Mouse (Mus musculus): ENCODE data around the gene Tpo.

Tpo gene

DNA sequence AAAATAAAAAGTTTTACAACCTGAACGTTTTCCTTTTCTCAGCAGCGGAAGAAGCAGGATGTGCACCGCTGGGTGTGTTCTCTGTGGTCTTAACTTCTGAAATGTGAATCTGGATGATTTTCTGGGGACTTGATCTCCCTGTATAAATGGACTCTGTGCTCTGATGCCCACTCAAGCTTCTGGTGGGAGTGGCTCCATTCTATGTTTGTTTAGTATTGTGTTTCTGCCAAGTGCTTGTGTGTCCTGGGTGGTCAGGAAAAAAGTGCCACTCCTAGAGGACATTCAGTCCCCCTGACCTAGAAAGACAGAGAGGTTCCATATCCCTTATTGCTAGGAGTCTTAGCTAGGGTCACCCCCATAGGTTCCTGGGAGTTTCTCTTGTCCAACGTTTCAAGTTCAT, at the start of gene Tpo:
Tpo (minus strand) TSS at position 101 of the 400 bp plus-strand sequence.
- in situ Hi-C loops (cut with MboI, MseI): no loop called here

DNA sequence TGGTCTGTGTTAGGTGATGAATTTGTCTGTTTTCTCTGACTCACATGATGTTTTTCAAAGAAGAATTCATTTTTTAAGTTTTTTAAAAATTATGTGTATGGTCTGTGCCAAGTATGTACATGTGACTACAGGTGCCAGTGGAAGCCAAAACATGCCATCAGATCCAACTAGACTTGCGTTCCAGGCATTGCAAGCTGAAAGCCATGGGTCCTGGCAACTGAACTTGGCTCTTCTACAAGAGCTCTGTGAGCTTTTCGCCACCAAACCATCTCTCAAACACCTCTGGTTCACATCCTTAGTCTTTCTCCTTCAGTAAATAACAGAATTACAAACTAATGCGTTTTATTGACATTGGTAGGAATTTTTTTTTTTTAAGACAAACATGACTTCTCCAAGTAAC, 49.3 kb upstream of the Tpo start:
- in situ Hi-C loops (cut with MboI, MseI): no loop called here

DNA sequence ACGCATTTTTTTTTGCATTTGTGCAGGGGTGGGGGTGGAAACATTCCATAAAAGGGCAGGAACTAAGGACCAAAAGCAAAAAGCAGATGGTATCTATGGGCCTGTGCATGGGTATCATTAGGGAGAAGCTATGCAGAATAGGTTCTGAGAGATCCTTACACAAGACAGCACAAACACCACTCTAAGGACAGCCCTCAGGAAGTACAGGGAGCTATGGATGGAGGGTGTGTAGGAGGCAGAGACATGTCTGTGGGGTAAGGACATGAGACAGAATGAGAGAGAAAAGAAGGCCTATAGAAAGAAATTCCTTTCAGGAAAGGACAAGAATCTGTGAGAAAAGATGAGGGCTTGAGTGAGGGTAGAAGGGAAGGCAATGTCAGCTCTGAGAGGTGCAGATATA, 47.2 kb upstream of the Tpo start:
- in situ Hi-C loops (cut with MboI, MseI): no loop called here

DNA sequence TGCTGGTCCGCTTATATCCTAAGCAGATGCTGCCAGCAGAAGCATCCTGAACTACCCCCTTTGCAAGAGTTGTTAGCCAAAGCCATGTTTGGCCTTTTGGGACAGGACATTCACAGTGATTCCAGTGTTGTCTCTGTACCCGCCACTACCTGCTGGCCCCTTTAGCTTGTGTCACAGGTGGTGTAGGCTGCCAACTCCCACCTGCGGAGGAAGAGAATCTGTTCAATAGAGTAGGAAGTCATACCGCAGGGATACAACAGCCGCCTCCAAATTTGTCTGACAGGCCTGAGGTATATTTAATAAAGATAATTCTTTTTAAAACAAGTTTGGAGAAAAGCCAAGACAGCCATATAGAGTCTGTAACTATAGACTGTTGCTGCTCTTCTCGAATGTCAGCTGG, 45.5 kb upstream of the Tpo start:
- in situ Hi-C loops (cut with MboI, MseI): no loop called here

DNA sequence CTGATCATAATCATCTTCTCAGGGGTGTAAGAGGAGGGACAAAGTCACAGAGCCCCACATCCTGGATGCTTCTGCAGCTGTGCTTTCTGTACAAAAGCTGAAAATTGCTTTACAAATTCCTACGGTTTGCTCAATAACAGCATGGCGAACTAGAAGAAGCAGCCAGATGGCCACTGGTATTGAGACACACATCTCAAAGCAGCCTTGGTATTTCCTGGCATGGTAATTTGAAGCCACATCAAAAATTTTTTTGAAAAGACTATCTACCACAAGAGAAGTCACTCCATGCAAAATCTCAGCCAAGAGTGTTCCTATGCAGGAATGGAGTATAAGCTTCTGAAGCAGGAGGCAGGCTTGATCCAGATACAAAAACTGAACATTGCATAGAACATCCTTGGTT, 45.1 kb upstream of the Tpo start:
- in situ Hi-C loops (cut with MboI, MseI): no loop called here

DNA sequence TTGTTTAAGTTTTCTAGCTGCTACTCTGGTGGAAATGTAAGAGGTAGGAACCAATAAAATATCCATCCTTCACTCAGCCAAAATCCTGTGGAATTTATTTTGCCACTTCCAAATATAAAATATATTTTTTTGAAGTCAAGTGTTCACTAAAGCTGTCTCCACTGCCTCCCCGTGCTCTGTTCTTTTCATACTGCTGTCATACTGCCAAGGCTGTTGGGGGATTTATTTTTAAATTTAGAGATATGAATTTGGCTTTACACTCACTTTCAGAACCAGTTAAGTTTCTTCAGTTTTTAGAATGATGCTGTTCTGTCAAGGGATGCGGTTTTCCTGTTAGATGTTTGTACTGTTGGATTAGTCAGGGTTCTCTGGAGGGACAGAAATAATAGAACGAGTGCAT, 36.1 kb upstream of the Tpo start:
- in situ Hi-C loops (cut with MboI, MseI): no loop called here

DNA sequence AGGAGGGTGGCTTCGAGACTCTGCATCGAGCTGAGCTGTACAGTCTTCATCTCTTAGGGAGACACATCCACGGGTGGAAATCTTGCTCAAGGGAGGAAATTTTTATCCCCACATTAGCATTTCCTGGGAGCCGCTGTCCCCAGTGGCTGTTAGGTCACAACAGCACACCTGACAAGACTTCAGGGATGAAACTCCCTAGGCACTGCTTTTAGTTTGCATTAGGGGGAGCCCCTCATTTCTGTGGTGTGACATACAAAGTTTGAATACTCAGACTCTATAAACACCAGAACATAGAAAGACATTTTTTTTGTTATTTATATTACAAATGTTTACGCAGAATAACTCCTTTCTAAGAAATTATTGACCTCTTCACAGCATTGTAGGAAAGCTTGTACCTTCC, 32.1 kb upstream of the Tpo start:
- in situ Hi-C loops (cut with MboI, MseI): no loop called here

DNA sequence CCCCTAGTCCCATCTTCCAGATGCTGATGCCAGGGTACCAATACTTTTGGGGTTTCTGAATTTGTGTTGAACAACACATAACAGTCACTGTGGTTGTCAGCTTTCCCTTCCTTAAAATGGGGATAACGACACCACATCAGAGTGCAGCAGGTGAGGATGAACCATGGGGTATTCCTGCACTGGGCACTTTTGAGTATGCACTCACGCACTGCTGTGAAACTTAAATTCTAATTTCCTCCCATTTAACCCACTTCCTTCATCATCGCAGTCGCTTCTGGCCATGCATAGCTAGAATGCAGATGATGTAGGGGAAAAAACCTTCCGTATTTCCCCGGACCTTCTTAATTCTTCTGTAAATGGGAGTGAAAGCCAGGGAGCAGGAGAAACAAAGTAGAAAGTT, 31.6 kb upstream of the Tpo start:
- in situ Hi-C loops (cut with MboI, MseI): no loop called here

DNA sequence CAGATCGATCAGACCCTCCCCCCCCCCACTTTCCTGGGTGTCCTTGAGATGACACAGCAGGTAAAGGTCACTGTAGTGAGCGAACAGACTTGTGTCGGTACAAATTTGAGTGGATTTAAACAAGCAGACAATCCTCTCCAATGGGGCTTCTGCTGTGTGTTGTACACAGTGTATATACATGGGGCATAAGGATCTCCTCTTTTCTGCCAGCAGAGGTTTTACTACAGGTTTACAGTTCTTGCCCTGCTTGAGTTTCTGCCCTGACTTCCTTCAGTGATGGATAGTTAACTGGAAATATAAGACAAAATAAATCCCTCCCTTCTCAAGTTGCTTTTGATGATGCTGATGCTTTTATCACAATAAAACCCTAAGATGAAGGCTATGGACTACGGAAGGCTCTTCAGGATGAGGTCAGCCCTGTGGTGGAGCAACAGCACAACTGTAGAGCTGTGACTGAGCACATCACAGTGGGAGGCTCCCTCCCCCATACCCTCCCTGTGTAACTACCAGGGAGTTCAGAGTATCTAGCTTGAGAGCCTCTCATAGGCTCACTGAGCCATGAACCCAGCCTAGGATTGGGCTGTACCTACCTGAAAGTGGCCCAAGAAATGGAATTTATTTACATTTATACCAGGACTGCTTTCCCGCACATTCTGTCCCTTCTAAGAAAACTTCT, 29.4 kb upstream of the Tpo start:
- in situ Hi-C loops (cut with MboI, MseI): no loop called here

DNA sequence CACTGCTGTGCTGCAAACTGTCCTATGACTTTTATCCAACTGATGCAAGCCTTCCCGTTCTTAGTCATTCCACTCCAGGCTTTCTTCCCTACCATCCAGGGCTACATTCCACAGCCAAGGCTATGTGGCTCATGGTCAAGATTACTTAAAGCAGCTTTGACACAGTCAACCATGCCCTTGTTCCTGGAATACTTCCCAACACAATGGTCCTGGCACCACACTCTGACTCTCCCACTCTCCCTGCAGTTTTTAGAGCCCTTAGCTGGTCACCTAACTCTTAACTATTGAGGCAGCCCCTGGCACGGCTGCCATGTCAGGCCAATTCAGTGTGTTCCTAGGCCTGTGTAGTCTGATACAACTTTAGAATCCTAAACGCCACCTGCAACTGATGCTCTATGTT, 28.1 kb upstream of the Tpo start:
- in situ Hi-C loops (cut with MboI, MseI): no loop called here

DNA sequence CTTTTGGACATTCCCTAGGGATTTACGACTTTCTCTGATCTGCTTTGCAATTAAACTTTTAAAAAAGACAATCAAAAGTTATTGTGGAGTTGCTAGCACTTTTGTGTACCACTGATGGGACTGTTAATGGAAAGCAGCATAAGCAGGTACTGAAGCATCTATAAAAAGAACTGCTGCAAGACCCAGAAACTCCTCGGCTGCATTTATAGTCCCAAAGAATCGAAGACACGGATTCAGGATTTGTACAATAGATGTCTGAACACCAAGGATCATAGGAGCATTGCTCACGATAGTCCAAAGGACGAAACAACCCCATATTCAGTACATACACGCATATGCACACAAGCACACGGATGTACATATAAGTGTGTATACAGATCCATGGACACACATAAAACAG, 27.4 kb upstream of the Tpo start:
- in situ Hi-C loops (cut with MboI, MseI): no loop called here

DNA sequence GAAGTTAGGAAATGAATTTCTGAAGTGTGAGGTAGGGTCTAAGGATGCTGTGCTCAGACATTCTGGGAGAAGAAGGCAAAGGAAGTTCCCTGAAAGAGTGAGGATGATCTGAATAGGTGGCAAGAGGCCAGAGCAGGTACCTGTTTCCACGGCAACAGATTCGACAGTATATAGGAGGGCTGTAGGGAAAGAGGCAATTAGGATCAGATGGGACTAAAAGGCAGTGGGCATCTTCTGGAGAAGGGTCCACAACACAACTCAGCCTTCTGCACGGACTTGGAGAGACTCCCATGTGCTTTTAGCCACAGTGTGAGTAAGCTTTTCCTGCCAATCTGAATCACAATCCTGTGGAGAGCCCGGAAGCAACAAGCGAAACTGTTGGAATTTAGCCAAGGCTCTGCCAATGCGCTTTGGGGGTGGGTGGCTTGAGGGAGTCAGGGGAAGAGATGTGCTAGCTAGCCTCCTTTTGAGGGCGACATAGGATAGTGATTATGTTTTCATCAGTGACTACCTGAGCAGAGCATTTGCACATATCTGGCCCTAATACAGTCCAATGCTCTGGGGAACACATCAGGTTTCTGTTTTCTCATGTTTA, 21.8 kb upstream of the Tpo start:
- in situ Hi-C loops (cut with MboI, MseI): no loop called here

DNA sequence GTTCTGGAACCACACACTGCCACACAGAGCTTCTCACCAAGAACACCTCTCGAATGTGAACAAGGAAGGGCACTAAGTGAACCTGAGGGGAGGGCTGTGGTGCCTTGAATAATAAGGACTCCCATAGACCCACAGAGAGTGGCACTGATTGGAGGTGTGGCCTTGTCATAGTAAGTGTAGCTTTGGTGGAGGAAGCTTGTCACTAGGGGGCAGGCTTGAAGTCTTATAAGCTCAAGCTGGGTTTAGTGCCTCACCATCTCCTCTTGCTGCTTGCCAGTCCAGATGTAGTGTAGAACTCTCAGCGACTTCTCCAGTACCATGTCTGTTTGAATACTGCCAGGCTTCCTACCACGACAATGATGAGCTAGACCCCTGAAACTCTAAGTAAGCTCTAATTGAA, 9.7 kb upstream of the Tpo start:
- in situ Hi-C loops (cut with MboI, MseI): no loop called here

DNA sequence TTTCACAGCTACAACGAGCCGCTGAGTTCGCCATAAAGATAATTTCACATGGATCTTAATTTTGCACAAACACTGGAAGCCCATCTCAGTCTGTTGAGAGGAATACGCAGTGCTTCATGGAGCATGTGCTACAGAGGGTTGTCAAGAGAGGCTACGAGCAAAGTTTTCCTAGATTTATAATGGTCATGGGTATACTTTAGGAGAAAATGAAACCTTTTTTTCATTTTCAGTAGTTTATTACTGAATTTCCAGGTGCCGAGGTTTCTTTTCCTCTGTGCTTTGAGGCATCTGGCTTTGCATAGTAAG, 3.1 kb downstream of the Tpo start:
- in situ Hi-C loops (cut with MboI, MseI): no loop called here

DNA sequence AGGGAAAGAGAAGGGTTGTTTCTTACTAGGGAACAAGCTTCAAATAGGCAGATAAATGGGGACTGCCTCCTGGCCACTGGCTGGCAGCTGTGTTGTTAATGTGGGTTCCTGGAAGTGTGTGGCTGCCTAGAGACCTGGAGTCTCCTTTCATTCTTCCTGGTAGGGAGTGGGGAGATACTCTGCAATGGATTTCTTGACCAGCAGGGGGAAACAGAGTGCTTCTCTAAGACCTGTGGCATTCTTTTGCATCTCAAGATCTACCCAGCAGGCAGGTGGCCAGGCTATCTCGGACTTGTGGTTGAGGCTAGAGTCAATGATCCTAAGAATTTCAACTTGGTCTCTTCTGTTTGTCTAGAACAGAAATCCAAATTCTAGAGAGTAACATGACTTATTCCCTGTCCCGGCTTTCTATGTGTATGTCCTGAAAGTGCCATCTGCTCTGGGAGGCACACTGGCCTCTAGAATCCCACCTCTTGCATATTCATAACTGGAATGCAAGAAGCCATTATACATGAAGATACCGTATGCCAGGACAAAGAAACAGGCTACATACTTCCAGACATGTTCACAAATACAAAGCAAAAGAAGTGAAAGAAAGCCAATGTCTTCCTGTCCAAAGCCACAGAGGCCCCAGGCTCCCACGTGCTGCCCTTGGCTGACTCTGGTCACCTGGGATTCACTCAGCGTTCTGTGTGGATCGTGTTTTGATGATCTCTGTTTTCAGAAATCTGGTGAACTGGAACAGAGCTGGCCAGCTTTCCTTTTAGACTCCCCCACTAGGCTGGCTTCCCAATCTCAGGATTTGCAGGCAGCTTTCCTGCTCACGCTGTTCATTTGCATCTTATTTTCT, 3.6 kb downstream of the Tpo start:
- in situ Hi-C loops (cut with MboI, MseI): no loop called here

DNA sequence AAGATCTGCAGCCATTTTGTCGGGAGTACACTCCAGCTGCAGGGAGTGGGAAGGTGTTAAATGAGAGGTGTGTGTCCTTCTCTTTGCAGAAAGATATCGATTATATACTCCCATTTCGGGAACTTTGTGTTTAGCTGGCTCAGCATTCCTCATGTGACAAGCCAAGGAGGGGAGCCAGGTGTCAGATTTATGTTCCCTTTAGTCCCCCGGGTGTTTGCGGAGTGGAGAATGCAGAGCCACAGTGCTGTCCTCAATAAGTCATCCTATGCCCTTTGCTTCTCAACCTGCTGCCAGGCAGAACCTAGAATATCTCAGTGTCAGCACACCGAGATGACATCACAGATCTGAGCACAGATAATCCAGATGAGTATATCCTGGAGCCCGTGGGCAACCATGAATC, 10.1 kb downstream of the Tpo start:
- in situ Hi-C loops (cut with MboI, MseI): no loop called here

DNA sequence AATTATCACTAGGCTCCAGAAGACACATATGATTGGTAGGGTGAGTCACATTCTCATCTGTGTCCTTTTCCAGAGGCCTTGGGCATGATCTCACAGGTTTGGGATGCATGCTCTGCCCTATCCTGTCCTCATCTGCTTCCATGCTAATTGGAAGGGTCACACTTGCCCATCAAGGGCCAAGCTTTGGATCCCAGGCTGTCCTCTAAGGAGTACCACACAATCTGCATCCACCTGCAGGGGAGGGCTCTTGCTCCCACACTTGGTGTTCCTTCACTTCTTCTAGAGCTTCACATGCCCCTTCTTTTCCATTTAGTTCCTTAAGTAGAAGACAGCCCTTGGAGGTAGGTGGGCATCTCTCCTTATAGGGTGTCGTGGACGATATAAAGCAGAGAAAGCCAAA, 20.2 kb downstream of the Tpo start:
- in situ Hi-C loops (cut with MboI, MseI): no loop called here

DNA sequence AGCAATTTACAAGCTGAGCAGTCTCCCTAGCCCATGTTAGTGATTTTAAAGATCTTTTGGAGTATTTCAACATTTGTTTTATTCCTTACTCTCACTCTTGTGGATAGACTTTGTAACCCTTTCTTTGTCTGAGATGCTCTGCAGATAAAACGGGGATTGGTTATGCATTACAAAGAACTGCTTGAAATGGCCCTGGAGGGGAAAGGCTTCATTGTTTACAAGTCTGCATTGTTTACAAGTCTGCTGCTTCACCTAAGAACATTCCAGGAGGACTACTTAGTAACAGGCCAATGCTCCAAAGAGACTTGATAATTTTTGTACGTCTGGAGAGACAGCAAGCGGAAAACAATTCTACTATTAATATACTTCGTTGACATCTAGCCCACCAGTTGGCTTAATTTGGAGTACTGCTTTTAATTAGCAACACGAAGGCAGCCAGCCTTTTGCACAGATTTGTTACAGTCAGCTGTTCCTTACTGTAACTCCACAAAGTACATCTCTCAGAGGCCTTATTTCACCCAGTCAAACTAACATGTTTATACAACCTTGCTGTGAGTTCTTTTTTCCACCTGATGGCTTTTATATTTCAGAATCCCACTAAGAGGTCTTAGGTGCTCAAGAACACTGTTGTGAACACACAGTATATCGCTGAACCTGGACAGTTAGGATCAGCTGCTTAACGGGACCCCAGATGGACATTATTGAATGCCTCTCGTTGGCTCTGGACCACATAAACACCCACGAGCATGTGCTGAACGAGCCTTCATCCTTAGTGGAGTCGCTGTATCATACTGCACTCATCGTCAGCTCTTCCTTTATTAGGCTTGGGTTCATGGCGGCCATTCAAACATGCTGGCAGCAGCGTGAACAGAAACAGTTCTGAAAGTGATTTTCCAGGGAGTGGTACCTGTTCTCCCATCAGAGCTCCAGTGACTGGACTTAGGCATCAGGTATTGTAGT, 22.5 kb downstream of the Tpo start:
- in situ Hi-C loops (cut with MboI, MseI): no loop called here

DNA sequence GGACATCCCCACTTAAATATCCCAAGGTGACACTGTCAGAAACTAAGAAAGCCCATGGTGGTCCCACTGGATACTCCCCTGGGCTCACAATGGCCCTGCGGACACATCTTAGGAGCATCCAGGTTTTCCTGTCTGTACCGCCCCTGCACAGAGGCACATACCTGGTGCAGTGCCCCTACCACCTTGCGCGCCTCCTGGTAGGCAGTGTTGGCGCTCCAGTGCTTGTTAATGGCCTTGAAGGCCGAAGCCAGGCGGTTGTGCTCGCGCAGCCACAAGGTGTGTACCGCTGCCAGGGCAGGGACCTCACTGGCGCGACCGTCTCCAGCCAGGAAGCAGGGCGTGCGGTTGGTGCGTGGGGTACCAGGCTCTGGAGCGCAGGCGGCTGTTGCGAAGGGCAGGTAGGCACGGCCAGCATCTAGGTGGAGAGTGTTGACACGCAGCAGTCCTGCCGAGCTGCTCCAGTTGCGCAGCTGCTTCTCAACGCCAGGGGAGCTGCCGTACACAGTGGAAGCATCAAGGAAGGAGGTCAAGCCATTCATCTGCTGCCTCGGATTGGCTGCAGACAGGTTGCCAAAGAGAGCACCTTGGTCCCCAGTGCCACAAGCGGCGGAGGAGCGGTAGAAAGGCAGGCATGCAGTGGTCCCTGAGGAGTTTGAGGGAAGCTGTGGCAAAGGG, 29.4 kb downstream of the Tpo start:
- in situ Hi-C loops (cut with MboI, MseI): no loop called here

DNA sequence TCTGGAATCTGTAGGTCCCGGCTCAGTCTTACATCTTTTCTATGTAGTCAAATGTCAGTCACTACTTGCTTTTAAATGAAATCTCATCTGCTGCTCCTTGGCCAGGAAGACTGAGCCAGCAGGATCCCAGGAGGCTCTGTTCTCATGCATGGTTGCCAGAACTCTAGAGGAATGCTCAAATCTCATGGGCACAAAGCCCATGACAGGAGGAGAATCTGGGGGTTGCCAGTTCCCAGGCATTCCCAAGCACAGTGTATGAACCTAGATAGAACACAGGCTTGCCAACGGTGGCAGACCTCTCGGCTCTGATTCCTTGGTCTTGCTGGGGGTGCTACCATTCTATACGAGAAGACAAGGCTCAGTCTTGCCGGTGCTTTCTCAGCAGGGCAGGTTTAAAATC, 40.3 kb downstream of the Tpo start:
- in situ Hi-C loops (cut with MboI, MseI): no loop called here

DNA sequence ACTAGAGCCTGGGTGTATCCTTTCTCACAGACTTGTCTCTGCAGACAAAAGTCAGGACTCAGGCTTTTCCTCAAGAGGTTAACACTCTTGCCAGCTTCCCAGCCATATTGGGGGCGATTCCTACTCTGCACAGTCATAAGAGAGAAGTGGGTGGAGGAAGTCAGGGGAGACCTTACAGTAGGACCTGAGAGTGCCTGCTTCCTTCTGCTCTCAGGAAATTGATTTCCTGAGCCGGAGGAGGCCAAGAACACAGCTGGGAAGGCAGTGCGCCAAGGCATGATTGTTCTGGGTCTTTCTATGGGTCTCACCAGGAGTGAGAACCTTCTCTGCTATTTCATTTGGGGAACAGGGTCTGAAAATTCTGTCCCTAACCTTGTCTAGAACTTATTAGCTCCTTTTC, 48.5 kb downstream of the Tpo start:
- in situ Hi-C loops (cut with MboI, MseI): no loop called here

DNA sequence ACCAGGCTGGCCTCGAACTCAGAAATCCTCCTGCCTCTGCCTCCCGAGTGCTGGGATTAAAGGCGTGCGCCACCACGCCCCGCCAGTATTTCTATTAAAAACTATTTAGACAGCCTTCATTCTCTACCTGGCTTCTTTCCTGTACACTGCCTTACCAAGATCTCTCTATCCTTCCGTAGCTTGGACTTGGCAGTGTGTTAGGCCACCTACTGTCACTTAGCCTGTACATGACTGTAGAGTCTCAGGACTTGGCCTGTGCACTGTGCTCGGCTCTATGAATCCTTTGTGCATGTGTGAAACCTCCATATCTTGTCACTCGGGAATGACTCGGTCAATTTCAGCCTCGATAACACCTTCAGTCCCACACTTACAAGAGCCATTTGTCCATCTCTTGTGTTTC, 55.4 kb downstream of the Tpo start:
- in situ Hi-C loops (cut with MboI, MseI): no loop called here

Measured in regulatory T cell (primary cell).